Mouse (Mus musculus) stomach, embryonic 16.5 days (tissue): ENCODE measurements around the gene Slc34a2. TPM values are rescaled to one million over a fixed set of nuclear protein-coding genes. Genes with fewer than 3 reads are reported as not detected.

Experiments
- ATAC-seq: fragments of 200-750 bp; cut with Nextera tagmentation; 2 replicates; pipeline ENCODE4 v1.8.0; 2017; ENCODE audit warnings: moderate number of reproducible peaks, moderate TSS enrichment; ENCODE audit not compliant: insufficient read depth, low FRiP score
- H3K27ac ChIP-seq: fragments of 300-500 bp; sonication (generic); 2 replicates; pipeline ENCODE4 v1.5.1; 2014; ENCODE audit warnings: low read length
- H3K27me3 ChIP-seq: fragments of 300-500 bp; sonication (generic); 2 replicates; pipeline ENCODE4 v1.6.1; 2014; ENCODE audit warnings: low read length, control low read depth, mixed read lengths; ENCODE audit not compliant: control insufficient read depth, insufficient read depth
- H3K36me3 ChIP-seq: fragments of 300-500 bp; sonication (generic); 2 replicates; pipeline ENCODE4 v1.6.1; 2014; ENCODE audit warnings: low read length; ENCODE audit not compliant: control insufficient read depth, insufficient read depth
- H3K4me1 ChIP-seq: fragments of 300-500 bp; sonication (generic); 2 replicates; pipeline ENCODE4 v1.6.1; 2014; ENCODE audit warnings: low read length, control low read depth, mixed read lengths; ENCODE audit not compliant: control insufficient read depth, insufficient read depth
- H3K4me2 ChIP-seq: fragments of 300-500 bp; sonication (generic); 2 replicates; pipeline ENCODE4 v1.6.1; 2014; ENCODE audit warnings: low read depth, low read length, mixed read lengths
- H3K4me3 ChIP-seq: fragments of 300-500 bp; sonication (generic); replicated peaks from 2 replicates; pipeline ENCODE4 v1.5.1; 2014; ENCODE audit warnings: mild to moderate bottlenecking, low read length
- H3K9ac ChIP-seq: fragments of 300-500 bp; sonication (generic); 2 replicates; pipeline ENCODE4 v1.6.1; 2014; ENCODE audit warnings: low read length
- H3K9me3 ChIP-seq: fragments of 300-500 bp; sonication (generic); replicated peaks from 2 replicates; pipeline ENCODE4 v1.6.1; 2016; ENCODE audit warnings: low read length, control low read depth; ENCODE audit not compliant: control insufficient read depth
- WGBS: fragments of 180-500 bp; shearing (Covaris S2); extraction: QIAGEN DNeasy Blood & Tissue Kit; methylation state at CpG from one replicate; pipeline ENCODE4 v1.1.7; 2014; 5-methylcytosine and 5-hydroxymethylcytosine counted together
- polyA plus RNA-seq: library from polyadenylated mRNA; unstranded; fragments of >200 nt; fragmentation: Nextera tagmentation; extraction: Ambion mirVana; gene quantifications from 2 replicates; pipeline ENCODE4 v1.2.1, GENCODE M21; 2015

Slc34a2 gene
- polyA plus RNA-seq, 1 experiment from 2014 or later, result 3.3 TPM

- Histone ChIP-seq H3K9me3 (0 out of 2 replicates have a peak, but pooled peaks cover 3% of the 10 kb centered on the region), H3K27me3 (no peaks in the 10 kb centered on the region), H3K36me3 (no peaks in the 10 kb centered on the region), H3K4me2 (no peak overlapping the region), H3K27ac (no peak overlapping the region), H3K9ac (no peak overlapping the region), H3K4me3 (no peak overlapping the region), H3K4me1 (no peaks in the 10 kb centered on the region)
- ATAC-seq, result no peak
- WGBS, result 39% methylated on average over 5 of the region's 5 CpGs
These were observed 37.6 kb upstream of the Slc34a2 start for GRCm38 (mm10) chr5:53000169-53000872.

GRCm38 (mm10) chr5:53002599-53003203, 35.2 kb upstream of the Slc34a2 start:
- Histone ChIP-seq H3K9me3 (0 out of 2 replicates have a peak, but pooled peaks cover 3% of the 10 kb centered on the region), H3K27ac (no peak overlapping the region), H3K36me3 (no peaks in the 10 kb centered on the region), H3K4me1 (no peaks in the 10 kb centered on the region), H3K4me3 (no peak overlapping the region), H3K9ac (no peak overlapping the region), H3K4me2 (no peak overlapping the region), H3K27me3 (no peaks in the 10 kb centered on the region)
- ATAC-seq, result no peak
- WGBS, result 73% methylated on average over 8 of the region's 8 CpGs

GRCm38 (mm10) chr5:53003495-53003894, 34.4 kb upstream of the Slc34a2 start:
- no peak overlapping the region for H3K4me2 ChIP-seq
- H3K4me1 ChIP-seq, result no peaks in the 10 kb centered on the region
- WGBS, result 81% methylated on average over 4 of the region's 4 CpGs
- ATAC-seq, result no peak
- H3K36me3 ChIP-seq, result no peaks in the 10 kb centered on the region
- H3K9ac ChIP-seq, result no peak overlapping the region
- H3K4me3 ChIP-seq, result no peak overlapping the region
- 0 out of 2 replicates have a peak, but pooled peaks cover 3% of the 10 kb centered on the region for H3K9me3 ChIP-seq
- H3K27me3 ChIP-seq, result no peaks in the 10 kb centered on the region
- no peak overlapping the region for H3K27ac ChIP-seq

- Histone ChIP-seq H3K9ac (no peak overlapping the region), H3K27me3 (no peaks in the 10 kb centered on the region), H3K9me3 (0 out of 2 replicates have a peak, but pooled peaks cover 3% of the 10 kb centered on the region), H3K4me3 (no peak overlapping the region), H3K4me2 (no peak overlapping the region), H3K36me3 (no peaks in the 10 kb centered on the region), H3K27ac (no peak overlapping the region), H3K4me1 (no peaks in the 10 kb centered on the region)
- ATAC-seq, result no peak
- WGBS, result 89% methylated on average over 3 of the region's 3 CpGs
These were observed 33.9 kb upstream of the Slc34a2 start for GRCm38 (mm10) chr5:53003981-53004380.

- Histone ChIP-seq H3K36me3 (no peaks in the 10 kb centered on the region), H3K9me3 (0 out of 2 replicates have a peak, but pooled peaks cover 3% of the 10 kb centered on the region), H3K27ac (no peak overlapping the region), H3K4me1 (no peaks in the 10 kb centered on the region), H3K27me3 (no peaks in the 10 kb centered on the region), H3K9ac (no peak overlapping the region), H3K4me3 (no peak overlapping the region), H3K4me2 (no peak overlapping the region)
- ATAC-seq, result no peak
- WGBS, result 74% methylated on average over 8 of the region's 8 CpGs
These were observed 28.7 kb upstream of the Slc34a2 start for GRCm38 (mm10) chr5:53009027-53009769.

- Histone ChIP-seq H3K27ac (no peak overlapping the region), H3K4me3 (no peak overlapping the region), H3K36me3 (no peaks in the 10 kb centered on the region), H3K4me1 (no peaks in the 10 kb centered on the region), H3K4me2 (no peak overlapping the region), H3K9ac (no peak overlapping the region), H3K9me3 (0 out of 2 replicates have a peak, but pooled peaks cover 3% of the 10 kb centered on the region), H3K27me3 (no peaks in the 10 kb centered on the region)
- ATAC-seq, result no peak
- 76% methylated on average over 4 of the region's 4 CpGs for WGBS
These were observed 28.1 kb upstream of the Slc34a2 start for GRCm38 (mm10) chr5:53009770-53010133.

- Histone ChIP-seq H3K4me3 (no peak overlapping the region), H3K36me3 (no peaks in the 10 kb centered on the region), H3K4me2 (no peak overlapping the region), H3K9me3 (no peaks in the 10 kb centered on the region), H3K4me1 (no peaks in the 10 kb centered on the region), H3K27me3 (no peaks in the 10 kb centered on the region), H3K9ac (no peak overlapping the region), H3K27ac (no peak overlapping the region)
- 90% methylated on average over 3 of the region's 3 CpGs for WGBS
- ATAC-seq, result no peak
These were observed 26.6 kb upstream of the Slc34a2 start for GRCm38 (mm10) chr5:53011327-53011726.

GRCm38 (mm10) chr5:53016606-53017005, 21.3 kb upstream of the Slc34a2 start:
- ATAC-seq, result no peak
- Histone ChIP-seq H3K27ac (no peak overlapping the region), H3K4me2 (no peak overlapping the region), H3K9ac (no peak overlapping the region), H3K4me1 (no peaks in the 10 kb centered on the region), H3K27me3 (no peaks in the 10 kb centered on the region), H3K36me3 (no peaks in the 10 kb centered on the region), H3K4me3 (no peak overlapping the region), H3K9me3 (no peaks in the 10 kb centered on the region)
- 74% methylated on average over 5 of the region's 5 CpGs for WGBS

GRCm38 (mm10) chr5:53018316-53018715, 19.6 kb upstream of the Slc34a2 start:
- Histone ChIP-seq H3K27ac (no peak overlapping the region), H3K4me3 (no peak overlapping the region), H3K4me2 (no peak overlapping the region), H3K36me3 (no peaks in the 10 kb centered on the region), H3K9me3 (no peaks in the 10 kb centered on the region), H3K27me3 (no peaks in the 10 kb centered on the region), H3K9ac (no peak overlapping the region), H3K4me1 (no peaks in the 10 kb centered on the region)
- 76% methylated on average over 4 of the region's 4 CpGs for WGBS
- no peak for ATAC-seq
